Mouse (Mus musculus) testis, adult 2 months (tissue): Measurements from ENCODE around the gene Kcnq1. TPM values are rescaled to one million over a fixed set of nuclear protein-coding genes. Genes with fewer than 3 reads are reported as not detected.

ENCODE experiments used
- H3K27ac ChIP-seq: fragments of 200-500 bp; 2 replicates; pipeline ENCODE4 v1.5.1; 2012; ENCODE audit warnings: low read depth, low read length; ENCODE audit not compliant: control insufficient read depth, insufficient read depth
- H3K27me3 ChIP-seq: fragments of 200-500 bp; 2 replicates; pipeline ENCODE4 v1.6.1; 2012; ENCODE audit warnings: mild to moderate bottlenecking, low read length, moderate library complexity; ENCODE audit not compliant: control insufficient read depth, insufficient read depth
- H3K36me3 ChIP-seq: fragments of 200-500 bp; 2 replicates; pipeline ENCODE4 v1.6.1; 2012; ENCODE audit warnings: mild to moderate bottlenecking, low read length; ENCODE audit not compliant: control insufficient read depth, insufficient read depth
- H3K4me1 ChIP-seq: fragments of 200-500 bp; 2 replicates; pipeline ENCODE4 v1.6.1; 2012; ENCODE audit warnings: low read length; ENCODE audit not compliant: control insufficient read depth, insufficient read depth
- H3K4me3 ChIP-seq: fragments of 200-500 bp; 2 replicates; pipeline ENCODE4 v1.5.1; 2012; ENCODE audit warnings: low read depth, mild to moderate bottlenecking, low read length, moderate library complexity, mixed read lengths; ENCODE audit not compliant: control insufficient read depth
- CTCF ChIP-seq: fragments of 200-500 bp; IDR thresholded peaks from 2 replicates; pipeline ENCODE4 v1.5.1; 2012; ENCODE audit warnings: low read depth, mild to moderate bottlenecking, inconsistent platforms, low read length, moderate library complexity; ENCODE audit not compliant: control insufficient read depth, insufficient read depth, insufficient replicate concordance
- POLR2A ChIP-seq: fragments of 200-500 bp; IDR thresholded peaks from 2 replicates; pipeline ENCODE4 v1.6.1; 2012; ENCODE audit warnings: low read depth, mild to moderate bottlenecking, inconsistent platforms, low read length, moderate library complexity; ENCODE audit not compliant: control insufficient read depth
- polyA plus RNA-seq: library from polyadenylated mRNA; depleted of rRNA; stranded (reverse); fragments of >200 nt; gene quantifications from 2 replicates; pipeline ENCODE4 v1.2.3, GENCODE M21; 2012

Kcnq1 gene
- polyA plus RNA-seq, 1 experiment = 1.6 TPM

GRCm38 (mm10) chr7:143433331-143433730 lies 327.2 kb downstream of the Kcnq1 start:
- TF ChIP-seq POLR2A (no peak), CTCF (no peak)
- no peak overlapping the region for H3K4me3 ChIP-seq
- no peaks in the 10 kb centered on the region; the same call in 1 of the 2 replicates for H3K27me3 ChIP-seq
- H3K27ac ChIP-seq = no peak overlapping the region
- H3K4me1 ChIP-seq = no peaks in the 10 kb centered on the region; the same call in 1 of the 2 replicates
- H3K36me3 ChIP-seq = no peaks in the 10 kb centered on the region

GRCm38 (mm10) chr7:143437231-143437893 lies 331.2 kb downstream of the Kcnq1 start:
- no peak overlapping the region; the same call in 1 of the 2 replicates for H3K4me3 ChIP-seq
- no peaks in the 10 kb centered on the region; the same call in 1 of the 2 replicates for H3K27me3 ChIP-seq
- TF ChIP-seq CTCF (no peak), POLR2A (no peak)
- H3K27ac ChIP-seq = no peak overlapping the region
- no peaks in the 10 kb centered on the region for H3K36me3 ChIP-seq
- peaks cover 2% of the 10 kb centered on the region; the same call in 1 of the 2 replicates for H3K4me1 ChIP-seq

GRCm38 (mm10) chr7:143437894-143438581 lies 331.9 kb downstream of the Kcnq1 start:
- H3K36me3 ChIP-seq = no peaks in the 10 kb centered on the region
- peaks cover 2% of the 10 kb centered on the region; the same call in 1 of the 2 replicates for H3K4me1 ChIP-seq
- H3K27ac ChIP-seq = no peak overlapping the region
- H3K4me3 ChIP-seq = peak overlapping the region; percentile 35
- no peak for TF ChIP-seq POLR2A
- TF ChIP-seq CTCF = no peak
- no peaks in the 10 kb centered on the region; the same call in 1 of the 2 replicates for H3K27me3 ChIP-seq

GRCm38 (mm10) chr7:143438965-143439364 lies 332.8 kb downstream of the Kcnq1 start:
- Histone ChIP-seq H3K36me3 (no peaks in the 10 kb centered on the region), H3K27me3 (no peaks in the 10 kb centered on the region; the same call in 1 of the 2 replicates), H3K4me3 (no peak overlapping the region), H3K27ac (no peak overlapping the region), H3K4me1 (peaks cover 2% of the 10 kb centered on the region; the same call in 1 of the 2 replicates)
- TF ChIP-seq CTCF (no peak), POLR2A (no peak)

DNA sequence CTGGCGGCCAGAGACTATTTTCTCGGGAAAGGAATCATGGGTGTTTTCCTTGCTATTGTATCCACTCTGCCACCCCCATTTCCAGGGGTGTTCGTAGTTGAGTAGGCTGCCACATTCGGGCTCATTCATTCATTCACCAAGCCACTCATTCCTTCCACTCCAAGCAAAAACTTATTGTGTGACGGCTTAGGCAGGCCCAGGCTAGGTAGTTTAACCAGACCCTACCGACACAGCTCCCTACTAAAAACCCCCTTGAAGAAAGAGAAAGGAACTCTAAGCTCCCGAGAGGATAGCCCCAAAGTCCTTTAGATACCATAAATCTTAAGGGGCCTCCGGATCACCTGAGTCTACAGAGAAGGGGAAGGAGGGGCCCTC lies 338.4 kb downstream of the Kcnq1 start:
- H3K36me3 ChIP-seq = no peaks in the 10 kb centered on the region
- H3K27ac ChIP-seq = no peak overlapping the region
- H3K4me3 ChIP-seq = no peak overlapping the region
- no peaks in the 10 kb centered on the region; the same call in 1 of the 2 replicates for H3K27me3 ChIP-seq
- peaks cover 10% of the 10 kb centered on the region for H3K4me1 ChIP-seq
- no peak for TF ChIP-seq POLR2A
- no peak for TF ChIP-seq CTCF

GRCm38 (mm10) chr7:143444955-143445648 lies 338.9 kb downstream of the Kcnq1 start:
- Histone ChIP-seq H3K4me1 (peaks cover 10% of the 10 kb centered on the region), H3K4me3 (no peak overlapping the region), H3K36me3 (no peaks in the 10 kb centered on the region), H3K27ac (no peak overlapping the region), H3K27me3 (no peaks in the 10 kb centered on the region; the same call in 1 of the 2 replicates)
- TF ChIP-seq CTCF = no peak
- TF ChIP-seq POLR2A = no peak

DNA sequence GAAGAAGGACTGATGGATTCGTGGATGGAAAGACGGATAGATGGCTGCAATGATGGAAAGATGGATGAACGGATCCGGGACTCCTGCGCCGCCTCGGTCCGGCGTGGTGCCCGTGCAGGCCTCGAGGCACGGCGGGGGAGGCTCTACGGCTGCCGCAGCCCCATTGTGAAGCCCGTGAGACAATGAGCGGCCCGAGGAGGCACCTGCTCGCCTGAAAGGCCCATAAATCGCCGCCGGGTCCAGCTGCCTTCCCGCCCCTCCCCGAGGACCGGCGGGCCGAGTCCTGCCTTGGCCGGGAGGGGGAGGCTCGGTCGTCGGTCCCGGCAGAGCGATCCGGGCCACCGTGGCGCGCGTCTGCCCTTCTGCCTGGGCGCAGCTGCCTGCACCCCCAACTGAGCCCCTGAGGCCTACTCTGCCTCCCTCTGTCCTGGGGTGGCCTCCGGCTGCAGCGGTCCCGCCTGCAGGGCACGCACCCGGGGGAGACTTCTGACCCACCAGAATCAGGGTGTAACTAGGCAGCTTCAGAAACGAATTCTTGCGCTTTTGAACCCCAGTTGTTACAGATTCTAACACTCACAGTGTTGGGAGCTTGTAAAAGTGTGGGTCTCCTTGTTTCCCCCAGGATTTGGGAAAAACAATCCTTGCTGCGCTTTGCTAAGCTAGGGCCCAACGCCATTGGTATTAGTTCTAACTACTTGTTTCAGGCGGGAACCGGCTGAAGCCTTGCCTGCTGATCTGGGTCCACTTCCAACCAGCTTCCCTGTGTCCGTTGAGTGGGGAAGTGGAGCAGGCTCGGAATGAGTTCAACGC lies 339.7 kb downstream of the Kcnq1 start:
- Histone ChIP-seq H3K36me3 (no peaks in the 10 kb centered on the region), H3K27me3 (no peaks in the 10 kb centered on the region; the same call in 1 of the 2 replicates), H3K4me1 (peaks cover 10% of the 10 kb centered on the region), H3K27ac (no peak overlapping the region), H3K4me3 (peak overlapping the region; percentile 7; the same call in 1 of the 2 replicates)
- TF ChIP-seq POLR2A (no peak), CTCF (no peak)
